Mouse (Mus musculus): Measurements from ENCODE around the gene Kctd5. TPM values are rescaled to one million over a fixed set of nuclear protein-coding genes. Genes with fewer than 3 reads are reported as not detected.
"Not testable (repeated sequence)": the region's sequence is repeated elsewhere in the genome, so short reads cannot be mapped to it uniquely, and the experiment has no call there.

Kctd5 gene
- polyA plus RNA-seq (2012; ENCODE audit: insufficient read depth, insufficient read length, missing spikeins) = 13.1 and 15.9 TPM in 2 replicates

- Histone ChIP-seq H3K4me3 (ENCODE audit: insufficient read depth, low read length) (peak within 1 kb of the TSS; percentile 94), H3K4me1 (ENCODE audit: control insufficient read depth, insufficient read depth, low read length) (peaks cover 27% of the 10 kb centered on the region), H3K27ac (ENCODE audit: insufficient read depth, low read depth, low read length) (peak within 1 kb of the TSS; percentile 56)
- TF ChIP-seq POLR2A (IDR thresholded peaks at IDR 0.05; ENCODE audit: borderline replicate concordance, low read depth, low read length) (no peak), CTCF (IDR thresholded peaks at IDR 0.05; ENCODE audit: low read depth, low read length) (no peak)
These were observed at the start of gene Kctd5 for GRCm38 (mm10) chr17:24072919-24073696. TSS of gene Kctd5 (minus strand) at chr17:24073485.

GRCm38 (mm10) chr17:24119446-24119845 lies 46.2 kb upstream of the Kctd5 start:
- Histone ChIP-seq H3K4me3 (ENCODE audit: insufficient read depth, low read length) (no peak overlapping the region), H3K27ac (ENCODE audit: insufficient read depth, low read depth, low read length) (no peak overlapping the region), H3K4me1 (ENCODE audit: control insufficient read depth, insufficient read depth, low read length) (peaks cover 16% of the 10 kb centered on the region)
- no peak for TF ChIP-seq CTCF (IDR thresholded peaks at IDR 0.05; ENCODE audit: low read depth, low read length)
- TF ChIP-seq POLR2A (IDR thresholded peaks at IDR 0.05; ENCODE audit: borderline replicate concordance, low read depth, low read length) = no peak

- Histone ChIP-seq H3K4me1 (ENCODE audit: control insufficient read depth, insufficient read depth, low read length) (peaks cover 10% of the 10 kb centered on the region; the same call in 1 of the 2 replicates), H3K4me3 (ENCODE audit: insufficient read depth, low read length) (no peak overlapping the region), H3K27ac (ENCODE audit: insufficient read depth, low read depth, low read length) (no peak overlapping the region)
- no peak for TF ChIP-seq POLR2A (IDR thresholded peaks at IDR 0.05; ENCODE audit: borderline replicate concordance, low read depth, low read length)
- no peak for TF ChIP-seq CTCF (IDR thresholded peaks at IDR 0.05; ENCODE audit: low read depth, low read length)
These were observed 39.7 kb upstream of the Kctd5 start for GRCm38 (mm10) chr17:24113031-24113430.

GRCm38 (mm10) chr17:24111256-24111655 lies 38.0 kb upstream of the Kctd5 start:
- Histone ChIP-seq H3K4me1 (ENCODE audit: control insufficient read depth, insufficient read depth, low read length) (peaks cover 6% of the 10 kb centered on the region; the same call in 1 of the 2 replicates), H3K4me3 (ENCODE audit: insufficient read depth, low read length) (no peak overlapping the region), H3K27ac (ENCODE audit: insufficient read depth, low read depth, low read length) (no peak overlapping the region)
- TF ChIP-seq CTCF (IDR thresholded peaks at IDR 0.05; ENCODE audit: low read depth, low read length) (no peak), POLR2A (IDR thresholded peaks at IDR 0.05; ENCODE audit: borderline replicate concordance, low read depth, low read length) (no peak)

GRCm38 (mm10) chr17:24108896-24109295 lies 35.6 kb upstream of the Kctd5 start:
- H3K4me3 ChIP-seq (ENCODE audit: insufficient read depth, low read length) = no peak overlapping the region
- TF ChIP-seq CTCF (IDR thresholded peaks at IDR 0.05; ENCODE audit: low read depth, low read length) (no peak), POLR2A (IDR thresholded peaks at IDR 0.05; ENCODE audit: borderline replicate concordance, low read depth, low read length) (no peak)

GRCm38 (mm10) chr17:24105111-24105510 lies 31.8 kb upstream of the Kctd5 start:
- TF ChIP-seq POLR2A (IDR thresholded peaks at IDR 0.05; ENCODE audit: borderline replicate concordance, low read depth, low read length) = no peak
- TF ChIP-seq CTCF (IDR thresholded peaks at IDR 0.05; ENCODE audit: low read depth, low read length) = no peak
- no peak overlapping the region for H3K27ac ChIP-seq (ENCODE audit: insufficient read depth, low read depth, low read length)
- no peak overlapping the region for H3K4me3 ChIP-seq (ENCODE audit: insufficient read depth, low read length)
- H3K4me1 ChIP-seq (ENCODE audit: control insufficient read depth, insufficient read depth, low read length) = no peaks in the 10 kb centered on the region

More at GRCm38 (mm10) chr17:24108896-24109295, 35.6 kb upstream of the Kctd5 start:
- H3K27ac ChIP-seq (ENCODE audit: insufficient read depth, low read depth, low read length) = no peak overlapping the region
- H3K4me1 ChIP-seq (ENCODE audit: control insufficient read depth, insufficient read depth, low read length) = peaks cover 5% of the 10 kb centered on the region; the same call in 1 of the 2 replicates

- H3K27ac ChIP-seq (ENCODE audit: insufficient read depth, low read depth, low read length) = no peak overlapping the region
- H3K4me3 ChIP-seq (ENCODE audit: insufficient read depth, low read length) = no peak overlapping the region
- H3K4me1 ChIP-seq (ENCODE audit: control insufficient read depth, insufficient read depth, low read length) = no peaks in the 10 kb centered on the region
- TF ChIP-seq CTCF (IDR thresholded peaks at IDR 0.05; ENCODE audit: low read depth, low read length) (no peak), POLR2A (IDR thresholded peaks at IDR 0.05; ENCODE audit: borderline replicate concordance, low read depth, low read length) (no peak)
These were observed 25.1 kb upstream of the Kctd5 start for GRCm38 (mm10) chr17:24098354-24098753.

- Histone ChIP-seq H3K4me3 (ENCODE audit: insufficient read depth, low read length) (no peak overlapping the region), H3K27ac (ENCODE audit: insufficient read depth, low read depth, low read length) (no peak overlapping the region), H3K4me1 (ENCODE audit: control insufficient read depth, insufficient read depth, low read length) (peaks cover 3% of the 10 kb centered on the region; the same call in 1 of the 2 replicates)
- TF ChIP-seq CTCF (IDR thresholded peaks at IDR 0.05; ENCODE audit: low read depth, low read length) (no peak), POLR2A (IDR thresholded peaks at IDR 0.05; ENCODE audit: borderline replicate concordance, low read depth, low read length) (no peak)
These were observed 17.3 kb upstream of the Kctd5 start for GRCm38 (mm10) chr17:24090575-24090974.

- H3K27ac ChIP-seq (ENCODE audit: insufficient read depth, low read depth, low read length); H3K4me3 ChIP-seq (ENCODE audit: insufficient read depth, low read length): not testable (repeated sequence)
- peaks cover 13% of the 10 kb centered on the region for H3K4me1 ChIP-seq (ENCODE audit: control insufficient read depth, insufficient read depth, low read length)
These were observed 13.1 kb upstream of the Kctd5 start for GRCm38 (mm10) chr17:24086399-24086798.

- TF ChIP-seq POLR2A (IDR thresholded peaks at IDR 0.05; ENCODE audit: borderline replicate concordance, low read depth, low read length) (no peak), CTCF (IDR thresholded peaks at IDR 0.05; ENCODE audit: low read depth, low read length) (no peak)
- no peak overlapping the region for H3K27ac ChIP-seq (ENCODE audit: insufficient read depth, low read depth, low read length)
- H3K4me3 ChIP-seq (ENCODE audit: insufficient read depth, low read length) = no peak overlapping the region
- peaks cover 13% of the 10 kb centered on the region for H3K4me1 ChIP-seq (ENCODE audit: control insufficient read depth, insufficient read depth, low read length)
These were observed 11.3 kb upstream of the Kctd5 start for GRCm38 (mm10) chr17:24084593-24084992.

Measured in bone marrow macrophage, adult 2 months (primary cell).